7 mouse cellular contexts compared by ENCODE assay signal in the genomic region with DNA sequence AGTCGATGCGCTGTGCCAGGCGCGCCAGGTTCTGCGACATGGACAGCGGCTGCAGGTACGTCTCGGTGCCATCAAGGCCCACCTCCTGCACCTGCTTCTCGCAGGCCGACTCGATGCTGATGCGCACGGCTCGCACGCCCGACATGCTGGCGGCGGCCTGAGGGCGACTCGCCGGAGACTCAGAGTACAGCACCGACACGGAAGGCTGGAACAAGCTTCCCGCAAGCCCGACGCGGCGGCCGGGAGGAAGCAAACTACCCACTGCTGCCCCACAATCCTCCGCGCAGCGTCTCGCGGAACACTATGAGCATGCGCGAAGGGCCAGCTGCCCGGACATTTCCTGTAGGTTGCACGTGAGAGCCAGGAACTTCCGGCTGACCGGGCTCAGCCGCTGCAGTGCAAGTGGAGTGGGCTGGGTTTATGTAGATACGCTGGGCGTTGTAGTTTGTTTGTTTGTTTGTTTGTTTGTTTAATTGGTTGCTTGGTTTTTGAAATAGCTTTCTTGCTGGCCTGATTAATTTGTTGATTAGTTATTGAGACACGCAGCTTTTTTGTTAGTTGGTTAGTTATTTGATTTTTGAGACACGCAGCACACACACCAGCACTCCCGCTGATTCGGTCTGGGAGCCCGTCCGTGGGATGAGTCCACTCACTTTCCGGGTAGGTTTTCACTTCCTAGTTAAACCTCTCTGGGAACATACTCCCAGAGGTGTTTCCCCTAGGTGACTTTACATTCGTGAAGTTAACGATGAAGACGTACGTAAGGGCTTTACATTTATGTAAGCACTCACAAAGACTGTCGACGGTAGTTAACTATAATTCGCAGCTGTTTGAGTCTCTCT. TPM values are rescaled to one million over a fixed set of nuclear protein-coding genes. Genes with fewer than 3 reads are reported as not detected.
DNase-seq lines count a peak whose midpoint lies in the region; ATAC-seq lines count a peak whose summit lies in the region.

A gene (minus strand): TSS at position 283 of the 842 bp plus-strand sequence.

- H3K27me3 ChIP-seq in embryonic facial prominence, embryonic 12.5 days: no peaks in the 10 kb centered on the region
- H3K27me3 ChIP-seq in limb, embryonic 11.5 days (ENCODE audit: control insufficient read depth, insufficient read depth, low read length): no peaks in the 10 kb centered on the region
- no peaks in the 10 kb centered on the region for H3K27me3 ChIP-seq in midbrain, embryonic 14.5 days (ENCODE audit: control insufficient read depth, insufficient read depth, low read length)

- H3K36me3 ChIP-seq in embryonic facial prominence, embryonic 12.5 days: peaks cover 10% of the 10 kb centered on the region
- peaks cover 6% of the 10 kb centered on the region; the same call in 1 of the 2 replicates for H3K36me3 ChIP-seq in limb, embryonic 11.5 days (ENCODE audit: control insufficient read depth, insufficient read depth, low read length)
- H3K36me3 ChIP-seq in midbrain, embryonic 14.5 days (ENCODE audit: control insufficient read depth, insufficient read depth, low read length): peaks cover 20% of the 10 kb centered on the region

- peaks cover 18% of the 10 kb centered on the region for H3K4me1 ChIP-seq in embryonic facial prominence, embryonic 12.5 days
- H3K4me1 ChIP-seq in limb, embryonic 11.5 days (ENCODE audit: control insufficient read depth, insufficient read depth, low read length): peaks cover 5% of the 10 kb centered on the region; the same call in 1 of the 2 replicates
- peaks cover 16% of the 10 kb centered on the region for H3K4me1 ChIP-seq in midbrain, embryonic 14.5 days (ENCODE audit: control insufficient read depth, insufficient read depth, low read length)

- peak within 1 kb of the TSS; percentile 99 for H3K4me3 ChIP-seq in embryonic facial prominence, embryonic 12.5 days
- H3K4me3 ChIP-seq in limb, embryonic 11.5 days (ENCODE audit: low read depth, low read length): peak within 1 kb of the TSS; percentile 97
- peak within 1 kb of the TSS; percentile 96 for H3K4me3 ChIP-seq in midbrain, embryonic 14.5 days (replicated peaks; ENCODE audit: low read depth, low read length)

- ATAC-seq in embryonic facial prominence, embryonic 12.5 days (ENCODE audit: insufficient number of reproducible peaks, insufficient read depth, low FRiP score, low TSS enrichment): peak; percentile 96
- peak; percentile 95 for ATAC-seq in limb, embryonic 11.5 days (ENCODE audit: insufficient number of reproducible peaks, low FRiP score, low TSS enrichment, low read depth)
- ATAC-seq in midbrain, embryonic 14.5 days (ENCODE audit: low FRiP score, low TSS enrichment): peak; percentile 97

- peak; percentile 93 for DNase-seq in adrenal gland, postnatal 25 days
- DNase-seq in heart, adult 11 months: peak; percentile 99
- DNase-seq in kidney, adult 18-20 months: peak; percentile 93
- DNase-seq in limb, embryonic 11.5 days (ENCODE audit: low spot score): peak; percentile 96
- DNase-seq in midbrain, embryonic 14.5 days: peak; percentile 98
- peak; percentile 84 to 87 for DNase-seq in spleen, adult 18-20 months

- peak within 1 kb of the TSS; percentile 68 for H3K4me2 ChIP-seq in embryonic facial prominence, embryonic 12.5 days (replicated peaks)
- peak within 1 kb of the TSS; percentile 78 for H3K4me2 ChIP-seq in limb, embryonic 11.5 days (ENCODE audit: low read depth, severe bottlenecking)
- H3K4me2 ChIP-seq in midbrain, embryonic 14.5 days (ENCODE audit: low read length): peak within 1 kb of the TSS; percentile 92

- 1% methylated on average over 57 of the region's 57 CpGs for WGBS in embryonic facial prominence, embryonic 12.5 days
- 1% methylated on average over 57 of the region's 57 CpGs for WGBS in limb, embryonic 11.5 days
- WGBS in midbrain, embryonic 14.5 days: 2% methylated on average over 57 of the region's 57 CpGs

- peak within 1 kb of the TSS; percentile 97 for H3K9ac ChIP-seq in embryonic facial prominence, embryonic 12.5 days
- H3K9ac ChIP-seq in limb, embryonic 11.5 days (ENCODE audit: low read length): peak within 1 kb of the TSS; percentile 91
- peak within 1 kb of the TSS; percentile 95 for H3K9ac ChIP-seq in midbrain, embryonic 14.5 days (replicated peaks; ENCODE audit: low read length)

- peak within 1 kb of the TSS; percentile 89 for H3K27ac ChIP-seq in embryonic facial prominence, embryonic 12.5 days
- peak within 1 kb of the TSS; percentile 73 for H3K27ac ChIP-seq in limb, embryonic 11.5 days (replicated peaks; ENCODE audit: low read depth, low read length)
- peak within 1 kb of the TSS; percentile 90 for H3K27ac ChIP-seq in midbrain, embryonic 14.5 days (replicated peaks; ENCODE audit: low read depth, low read length)

- H3K9me3 ChIP-seq in embryonic facial prominence, embryonic 12.5 days: no peaks in the 10 kb centered on the region
- no peaks in the 10 kb centered on the region for H3K9me3 ChIP-seq in limb, embryonic 11.5 days (ENCODE audit: control insufficient read depth, low read length)
- H3K9me3 ChIP-seq in midbrain, embryonic 14.5 days (ENCODE audit: control insufficient read depth, low read length): no peaks in the 10 kb centered on the region

RNA-seq across cellular contexts. Expression of the gene that starts here (rescaled TPM):
- total RNA-seq in adrenal gland, postnatal 25 days (2021): 21.8 and 43.0 TPM in 2 replicates
- polyA plus RNA-seq in embryonic facial prominence, embryonic 12.5 days (2016; fragmentation: Nextera tagmentation; extraction: Ambion mirVana): 41.1 and 42.1 TPM in 2 replicates
- 42.1 and 46.6 TPM in 2 replicates for polyA plus RNA-seq in limb, embryonic 11.5 days (2014; fragmentation: Nextera tagmentation; extraction: Ambion mirVana)
- polyA plus RNA-seq in midbrain, embryonic 14.5 days (2014; fragmentation: Nextera tagmentation; extraction: Ambion mirVana): 35.4 and 43.4 TPM in 2 replicates

Comparison
In these comparisons a context has a peak if more than half of its experiments do, and no peak if none do; other contexts are left out.
1. Peak in every context shown above with its lines: DNase-seq, ATAC-seq, H3K4me3 ChIP-seq and H3K27ac ChIP-seq.